Mouse (Mus musculus): ENCODE measurements around the gene Msrb3. TPM values are rescaled to one million over a fixed set of nuclear protein-coding genes. Genes with fewer than 3 reads are reported as not detected.

Msrb3 gene
- polyA plus RNA-seq, 1 experiment from 2014 or later: 10.3 TPM

DNA sequence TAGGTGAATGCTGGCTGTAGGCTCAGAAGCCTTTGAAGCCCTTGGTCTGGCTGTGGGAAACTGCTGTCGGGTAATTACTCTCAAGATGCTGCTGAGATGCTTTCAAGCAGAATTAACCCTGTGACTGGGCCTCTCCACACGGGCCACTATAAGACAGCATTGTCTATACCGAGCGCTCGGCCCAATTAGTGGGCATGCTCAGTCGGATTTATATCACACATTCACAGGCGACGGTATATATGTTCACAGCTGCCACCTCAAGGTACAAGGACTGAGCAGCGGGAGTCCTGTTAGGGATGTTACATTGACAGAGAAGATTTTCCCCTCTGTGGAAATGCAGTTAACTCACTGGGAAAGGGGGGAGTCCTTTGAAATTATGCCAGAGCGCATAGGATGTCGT is 73.3 kb downstream of the Msrb3 start:
- Histone ChIP-seq H3K27ac (no peak overlapping the region), H3K27me3 (no peaks in the 10 kb centered on the region), H3K9ac (no peak overlapping the region), H3K9me3 (no peaks in the 10 kb centered on the region), H3K4me2 (replicated peaks) (no peak overlapping the region), H3K4me3 (no peak overlapping the region), H3K36me3 (no peaks in the 10 kb centered on the region), H3K4me1 (peaks cover 18% of the 10 kb centered on the region)
- 58% methylated on average over 11 of the region's 11 CpGs for WGBS
- ATAC-seq (ENCODE audit: insufficient number of reproducible peaks, insufficient read depth, low FRiP score, low TSS enrichment): no peak

DNA sequence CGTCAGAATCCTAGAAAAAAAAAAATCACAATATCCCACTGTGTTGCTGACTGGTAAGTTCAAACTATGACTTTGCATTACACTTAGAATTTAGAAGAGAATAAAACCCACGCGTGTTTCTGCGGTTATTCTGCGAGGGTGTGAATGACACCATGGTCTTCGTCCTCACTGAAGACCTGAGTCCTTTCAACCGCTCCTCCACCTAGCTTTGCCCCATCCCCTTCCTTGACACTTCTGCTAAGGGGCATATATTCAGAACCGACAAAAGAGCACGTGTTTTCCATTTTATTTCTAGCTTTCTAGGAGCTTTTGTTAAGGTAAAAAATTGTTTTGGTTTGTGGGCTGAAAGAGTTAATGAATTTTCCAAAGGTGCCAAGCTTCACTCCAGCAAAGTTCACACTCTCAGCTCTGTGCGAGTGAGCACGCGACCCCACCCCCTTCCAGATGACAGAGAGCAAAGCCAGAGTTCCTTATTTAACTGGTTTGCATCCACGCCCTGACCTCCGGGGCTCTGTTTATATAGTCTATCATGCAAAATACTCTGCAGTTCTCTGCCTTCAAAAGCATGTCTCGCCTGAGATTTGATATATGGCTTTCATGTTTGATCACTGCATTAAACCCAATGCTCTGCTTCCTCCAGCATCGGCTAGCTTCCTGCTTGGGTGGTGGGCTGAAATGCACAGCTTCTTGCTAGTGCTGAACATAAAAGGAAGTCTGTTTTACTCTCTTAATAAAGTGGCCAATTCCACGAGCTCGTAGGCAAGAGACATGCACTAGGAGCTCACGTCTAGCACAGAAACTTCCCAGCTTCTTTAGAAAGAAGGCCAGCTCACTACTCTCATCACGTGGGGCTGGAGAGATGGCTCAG is 77.2 kb downstream of the Msrb3 start:
- Histone ChIP-seq H3K36me3 (no peaks in the 10 kb centered on the region), H3K4me1 (peaks cover 22% of the 10 kb centered on the region), H3K27me3 (no peaks in the 10 kb centered on the region), H3K4me2 (replicated peaks) (peak overlapping the region; percentile 24), H3K27ac (peak overlapping the region; percentile 72), H3K4me3 (no peak overlapping the region), H3K9me3 (no peaks in the 10 kb centered on the region), H3K9ac (no peak overlapping the region)
- WGBS: 31% methylated on average over 20 of the region's 20 CpGs
- ATAC-seq (ENCODE audit: insufficient number of reproducible peaks, insufficient read depth, low FRiP score, low TSS enrichment): 0 out of 2 replicates have a peak, but pooled peaks have one; percentile 28

- Histone ChIP-seq H3K4me2 (replicated peaks) (peak overlapping the region; percentile 1; the same call in 1 of the 2 replicates), H3K4me1 (peaks cover 22% of the 10 kb centered on the region), H3K9me3 (no peaks in the 10 kb centered on the region), H3K4me3 (no peak overlapping the region), H3K27ac (peak overlapping the region; percentile 72; the same call in 1 of the 2 replicates), H3K36me3 (no peaks in the 10 kb centered on the region), H3K9ac (no peak overlapping the region), H3K27me3 (no peaks in the 10 kb centered on the region)
- WGBS: 25% methylated on average over 12 of the region's 12 CpGs
- ATAC-seq (ENCODE audit: insufficient number of reproducible peaks, insufficient read depth, low FRiP score, low TSS enrichment): no peak
Measured at GRCm38 (mm10) chr10:120820781-120821300, 78.1 kb downstream of the Msrb3 start.

DNA sequence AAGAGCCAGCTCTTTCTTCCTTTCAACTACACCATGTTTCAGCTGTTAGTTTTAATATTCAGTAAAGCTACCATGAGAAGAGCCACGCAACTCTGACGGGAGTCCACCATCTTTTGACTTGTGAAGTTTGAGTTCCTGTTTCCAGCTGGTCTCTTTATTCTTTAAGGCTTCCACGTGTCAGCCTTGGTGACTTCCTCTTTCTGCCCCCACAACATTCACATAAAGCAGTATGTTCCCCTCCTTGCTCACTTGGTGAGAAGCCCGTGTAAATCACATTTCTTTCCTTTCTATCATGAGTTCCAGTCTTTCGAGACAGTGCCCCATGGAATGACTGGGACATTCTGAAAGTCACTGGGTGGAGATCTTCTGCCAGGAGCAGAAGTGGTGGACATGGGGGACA is 83.6 kb downstream of the Msrb3 start:
- Histone ChIP-seq H3K4me3 (no peak overlapping the region), H3K9me3 (no peaks in the 10 kb centered on the region), H3K36me3 (no peaks in the 10 kb centered on the region), H3K27ac (no peak overlapping the region), H3K4me2 (replicated peaks) (no peak overlapping the region), H3K9ac (no peak overlapping the region), H3K27me3 (no peaks in the 10 kb centered on the region), H3K4me1 (peaks cover 21% of the 10 kb centered on the region)
- no peak for ATAC-seq (ENCODE audit: insufficient number of reproducible peaks, insufficient read depth, low FRiP score, low TSS enrichment)
- 85% methylated on average over 5 of the region's 5 CpGs for WGBS

- Histone ChIP-seq H3K27ac (no peak overlapping the region), H3K27me3 (no peaks in the 10 kb centered on the region), H3K4me2 (replicated peaks) (no peak overlapping the region), H3K9ac (no peak overlapping the region), H3K4me3 (no peak overlapping the region), H3K9me3 (no peaks in the 10 kb centered on the region), H3K4me1 (peaks cover 30% of the 10 kb centered on the region), H3K36me3 (no peaks in the 10 kb centered on the region)
- no peak for ATAC-seq (ENCODE audit: insufficient number of reproducible peaks, insufficient read depth, low FRiP score, low TSS enrichment)
- WGBS: 75% methylated on average over 24 of the region's 24 CpGs
Measured at GRCm38 (mm10) chr10:120811796-120812443, 87.0 kb downstream of the Msrb3 start.

GRCm38 (mm10) chr10:120810832-120811571 is 87.9 kb downstream of the Msrb3 start:
- ATAC-seq (ENCODE audit: insufficient number of reproducible peaks, insufficient read depth, low FRiP score, low TSS enrichment): no peak

DNA sequence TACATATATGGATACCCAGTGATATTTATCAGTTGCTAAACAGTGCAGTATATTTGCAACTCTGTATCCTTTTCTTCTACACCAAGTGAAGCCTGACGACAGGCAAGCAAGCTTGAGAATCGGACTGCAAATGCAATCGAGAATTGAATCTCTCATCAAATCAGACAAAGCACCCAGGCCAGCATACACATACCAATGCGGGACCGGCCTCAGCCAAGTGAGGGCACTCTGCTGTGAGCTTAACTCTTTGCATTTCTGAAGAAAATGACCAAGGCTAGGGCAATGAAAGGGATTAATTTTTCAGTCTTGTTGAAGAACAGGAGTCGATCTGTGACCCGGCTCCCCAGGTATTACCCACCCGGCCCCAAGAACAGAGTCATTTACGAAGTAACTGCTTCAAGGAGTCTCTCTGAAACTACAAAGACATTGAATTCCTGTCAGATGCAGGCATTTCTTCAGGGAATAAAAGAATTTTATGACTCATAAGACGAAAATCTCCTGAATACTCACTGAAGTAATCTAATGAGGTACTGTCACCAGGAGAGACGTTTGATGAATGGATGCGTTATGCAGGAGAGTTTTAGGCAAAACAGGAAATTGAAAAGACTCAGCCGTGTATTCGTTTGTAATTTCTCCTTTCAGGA is 88.7 kb downstream of the Msrb3 start:
- peak overlapping the region; percentile 1; the same call in 1 of the 2 replicates for H3K27ac ChIP-seq
- H3K9ac ChIP-seq: no peak overlapping the region
- H3K36me3 ChIP-seq: no peaks in the 10 kb centered on the region; the same call in 1 of the 2 replicates
- peaks cover 30% of the 10 kb centered on the region for H3K4me1 ChIP-seq
- H3K4me2 ChIP-seq (replicated peaks): no peak overlapping the region
- H3K9me3 ChIP-seq: no peaks in the 10 kb centered on the region
- WGBS: 22% methylated on average over 14 of the region's 14 CpGs
- no peak overlapping the region for H3K4me3 ChIP-seq
- H3K27me3 ChIP-seq: no peaks in the 10 kb centered on the region
- ATAC-seq (ENCODE audit: insufficient number of reproducible peaks, insufficient read depth, low FRiP score, low TSS enrichment): no peak

More at GRCm38 (mm10) chr10:120810832-120811571, 87.9 kb downstream of the Msrb3 start:
- Histone ChIP-seq H3K9ac (no peak overlapping the region), H3K4me2 (replicated peaks) (no peak overlapping the region), H3K27ac (peak overlapping the region; percentile 1; the same call in 1 of the 2 replicates), H3K36me3 (no peaks in the 10 kb centered on the region), H3K9me3 (no peaks in the 10 kb centered on the region), H3K27me3 (no peaks in the 10 kb centered on the region), H3K4me1 (peaks cover 30% of the 10 kb centered on the region), H3K4me3 (no peak overlapping the region)
- 71% methylated on average over 4 of the region's 4 CpGs for WGBS

DNA sequence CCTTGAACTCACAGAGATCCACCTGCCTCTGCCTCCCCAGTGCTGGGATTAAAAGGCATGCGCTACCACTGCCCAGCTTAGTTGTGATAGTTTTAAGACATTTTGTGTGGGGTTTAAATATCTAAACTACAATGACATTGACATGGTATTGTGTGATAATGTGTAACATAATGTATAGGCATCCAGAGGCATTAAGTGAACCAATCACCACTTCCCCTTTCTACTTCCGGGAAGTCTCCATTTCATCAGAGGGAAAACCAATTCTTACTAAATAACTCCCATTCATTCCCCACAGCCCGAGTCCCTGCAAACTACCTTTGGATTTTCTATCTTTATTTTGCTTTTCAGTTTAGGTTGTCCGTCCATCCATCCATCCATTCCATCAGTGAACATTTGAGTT is 90.7 kb downstream of the Msrb3 start:
- Histone ChIP-seq H3K4me2 (replicated peaks) (no peak overlapping the region), H3K9ac (no peak overlapping the region), H3K4me3 (no peak overlapping the region), H3K9me3 (no peaks in the 10 kb centered on the region), H3K27ac (no peak overlapping the region), H3K27me3 (no peaks in the 10 kb centered on the region), H3K4me1 (peaks cover 30% of the 10 kb centered on the region), H3K36me3 (no peaks in the 10 kb centered on the region; the same call in 1 of the 2 replicates)
- no peak for ATAC-seq (ENCODE audit: insufficient number of reproducible peaks, insufficient read depth, low FRiP score, low TSS enrichment)
- 91% methylated on average over 4 of the region's 4 CpGs for WGBS

GRCm38 (mm10) chr10:120801127-120801526 is 97.8 kb downstream of the Msrb3 start:
- H3K4me2 ChIP-seq (replicated peaks): peak overlapping the region; percentile 25
- peak overlapping the region; percentile 32; the same call in 1 of the 2 replicates for H3K27ac ChIP-seq
- no peaks in the 10 kb centered on the region for H3K27me3 ChIP-seq
- peaks cover 18% of the 10 kb centered on the region for H3K4me1 ChIP-seq
- no peak overlapping the region for H3K9ac ChIP-seq
- WGBS: 14% methylated on average over 6 of the region's 6 CpGs
- H3K9me3 ChIP-seq: no peaks in the 10 kb centered on the region
- ATAC-seq (ENCODE audit: insufficient number of reproducible peaks, insufficient read depth, low FRiP score, low TSS enrichment): no peak
- no peak overlapping the region for H3K4me3 ChIP-seq
- no peaks in the 10 kb centered on the region; the same call in 1 of the 2 replicates for H3K36me3 ChIP-seq

GRCm38 (mm10) chr10:120799479-120799878 is 99.4 kb downstream of the Msrb3 start:
- no peak for ATAC-seq (ENCODE audit: insufficient number of reproducible peaks, insufficient read depth, low FRiP score, low TSS enrichment)
- Histone ChIP-seq H3K9ac (no peak overlapping the region), H3K36me3 (no peaks in the 10 kb centered on the region), H3K4me2 (replicated peaks) (no peak overlapping the region), H3K27me3 (no peaks in the 10 kb centered on the region), H3K4me3 (no peak overlapping the region), H3K27ac (no peak overlapping the region), H3K4me1 (peaks cover 19% of the 10 kb centered on the region), H3K9me3 (no peaks in the 10 kb centered on the region)
- WGBS: 79% methylated on average over 6 of the region's 6 CpGs

DNA sequence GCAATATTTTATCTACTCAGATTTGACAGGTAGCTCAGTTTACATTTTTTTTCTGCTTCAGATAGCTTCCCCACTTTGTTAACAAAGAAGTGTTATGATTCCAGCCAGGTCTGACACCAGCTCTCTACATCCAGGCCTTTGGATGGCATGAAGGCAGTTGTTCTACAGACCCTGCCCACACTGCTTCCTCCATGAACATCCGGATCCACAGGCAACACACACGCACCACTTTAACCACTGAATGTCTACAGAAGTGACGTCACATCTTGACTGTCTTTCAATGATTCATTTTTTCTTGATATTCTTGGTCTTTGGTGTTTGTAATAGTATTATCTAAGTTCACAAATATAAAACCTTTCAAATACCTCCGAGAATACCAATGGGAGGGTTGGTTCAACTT is 102.2 kb downstream of the Msrb3 start:
- H3K4me1 ChIP-seq: peaks cover 16% of the 10 kb centered on the region

More for the DNA sequence above, 102.2 kb downstream of the Msrb3 start:
- H3K9me3 ChIP-seq: no peaks in the 10 kb centered on the region
- ATAC-seq (ENCODE audit: insufficient number of reproducible peaks, insufficient read depth, low FRiP score, low TSS enrichment): no peak
- no peak overlapping the region for H3K9ac ChIP-seq
- H3K4me3 ChIP-seq: no peak overlapping the region
- no peak overlapping the region for H3K27ac ChIP-seq
- WGBS: 84% methylated on average over 4 of the region's 4 CpGs
- no peaks in the 10 kb centered on the region for H3K36me3 ChIP-seq
- no peak overlapping the region for H3K4me2 ChIP-seq (replicated peaks)
- no peaks in the 10 kb centered on the region for H3K27me3 ChIP-seq

All from embryonic facial prominence, embryonic 12.5 days (tissue).